Mouse (Mus musculus): ENCODE measurements around the gene Dvl1. TPM values are rescaled to one million over a fixed set of nuclear protein-coding genes. Genes with fewer than 3 reads are reported as not detected.

Dvl1 gene
- total and polyA plus RNA-seq, 3 experiments, result 56.8 to 60.3 TPM; not detected in 1

DNA sequence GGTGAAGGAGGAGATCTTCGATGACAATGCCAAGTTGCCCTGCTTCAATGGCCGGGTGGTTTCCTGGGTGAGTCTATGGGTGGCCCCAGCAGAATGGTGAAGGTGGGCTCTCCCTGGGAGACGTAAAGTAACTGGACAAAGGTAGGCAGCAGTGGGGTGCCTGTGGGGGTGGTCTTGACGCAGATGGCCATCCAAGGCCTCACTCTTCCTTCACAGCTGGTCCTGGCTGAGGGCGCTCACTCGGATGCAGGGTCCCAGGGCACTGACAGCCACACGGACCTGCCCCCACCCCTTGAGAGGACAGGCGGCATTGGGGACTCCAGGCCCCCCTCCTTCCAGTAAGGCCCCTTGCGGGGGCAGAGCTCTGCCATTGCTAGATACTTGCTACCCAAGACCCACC is 6.2 kb downstream of the Dvl1 start:
- H3K36me3 ChIP-seq (ENCODE audit: control insufficient read depth in 1 of 2, insufficient read depth in 2 of 2, low read length in 2 of 2), result peaks cover 4 to 17% of the 10 kb centered on the region in 2 experiments; a peak in 3 of 4 replicates

DNA sequence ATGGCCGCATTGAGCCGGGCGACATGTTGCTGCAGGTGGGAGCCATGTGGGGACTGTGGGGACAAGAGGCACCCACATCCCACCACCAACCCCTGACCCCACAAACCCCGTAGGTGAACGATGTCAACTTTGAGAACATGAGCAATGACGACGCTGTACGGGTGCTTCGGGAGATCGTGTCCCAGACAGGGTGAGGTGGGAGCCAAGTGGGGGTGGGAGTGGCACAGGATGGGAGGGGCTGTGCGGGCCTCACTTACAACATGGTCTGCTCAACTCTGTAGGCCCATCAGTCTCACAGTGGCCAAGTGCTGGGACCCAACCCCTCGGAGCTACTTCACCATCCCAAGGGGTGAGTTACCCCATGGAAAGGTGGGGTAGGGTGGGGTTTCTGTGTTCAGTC is 7.8 kb downstream of the Dvl1 start:
- Histone ChIP-seq H3K79me2 (ENCODE audit: control insufficient read depth, insufficient read depth, low read length, poor library complexity) (peaks cover 23% of the 10 kb centered on the region), H3K4me1 (ENCODE audit: control insufficient read depth in 1 of 2, insufficient read depth in 2 of 2, low read length in 2 of 2) (peaks cover 11 to 22% of the 10 kb centered on the region in 2 experiments), H3K27ac (ENCODE audit: control insufficient read depth, low read depth, low read length) (no peak overlapping the region), H3K9me3 (replicated peaks; ENCODE audit: insufficient read depth, low read length) (no peaks in the 10 kb centered on the region), H3K4me3 (ENCODE audit: control insufficient read depth in 1 of 2, insufficient read depth in 1 of 2, low read depth in 2 of 2, low read length in 2 of 2) (no peak overlapping the region), H3K36me3 (ENCODE audit: control insufficient read depth in 1 of 2, insufficient read depth in 2 of 2, low read length in 2 of 2) (peaks cover 2 to 4% of the 10 kb centered on the region in 2 experiments; a peak in 3 of 4 replicates), H3K9ac (ENCODE audit: control insufficient read depth, low read depth, low read length, poor library complexity, severe bottlenecking) (no peak overlapping the region), H3K27me3 (ENCODE audit: control insufficient read depth in 1 of 2, insufficient read depth in 2 of 2, low read length in 2 of 2) (no peaks in the 10 kb centered on the region)
- no peak for DNase-seq (ENCODE audit: low read depth, low spot score)
- TF ChIP-seq CHD2 (IDR thresholded peaks at IDR 0.05; ENCODE audit: low read length), result no peak
- TF ChIP-seq MEF2A (IDR thresholded peaks at IDR 0.05; ENCODE audit: extremely low read depth, insufficient replicate concordance, low read depth, low read length, poor library complexity, severe bottlenecking), result no peak
- no peak for TF ChIP-seq MYC (IDR thresholded peaks at IDR 0.05; ENCODE audit: low read depth, low read length)
- no peak for TF ChIP-seq MYB (IDR thresholded peaks at IDR 0.05; ENCODE audit: low read depth, low read length)
- TF ChIP-seq CTCF (IDR thresholded peaks at IDR 0.05 in 2 of 3, conservative IDR thresholded peaks at IDR 0.05 in 1 of 3; ENCODE audit: control insufficient read depth in 1 of 3, insufficient read depth in 1 of 3, low read depth in 2 of 3, low read length in 3 of 3, poor library complexity in 1 of 3, severe bottlenecking in 1 of 3), result no peak
- no peak for TF ChIP-seq E2F4 (IDR thresholded peaks at IDR 0.05; ENCODE audit: borderline replicate concordance, low read depth, low read length)
- TF ChIP-seq POLR2AphosphoS2 (IDR thresholded peaks at IDR 0.05; ENCODE audit: low read length), result no peak
- TF ChIP-seq MAFK (IDR thresholded peaks at IDR 0.05; ENCODE audit: borderline replicate concordance, low read depth, low read length), result no peak
- no peak for TF ChIP-seq RAD21 (IDR thresholded peaks at IDR 0.05; ENCODE audit: low read depth, low read length)
- no peak for TF ChIP-seq JUND (IDR thresholded peaks at IDR 0.05; ENCODE audit: low read depth, low read length)
- TF ChIP-seq USF2 (IDR thresholded peaks at IDR 0.05; ENCODE audit: borderline replicate concordance in 1 of 2, insufficient read depth in 1 of 2, low read depth in 1 of 2, low read length in 2 of 2), result no peak
- TF ChIP-seq RCOR1 (IDR thresholded peaks at IDR 0.05; ENCODE audit: low read depth, low read length), result no peak
- TF ChIP-seq MAX (IDR thresholded peaks at IDR 0.05; ENCODE audit: low read length), result no peak
- TF ChIP-seq ZKSCAN1 (IDR thresholded peaks at IDR 0.05; ENCODE audit: low read depth, low read length), result no peak
- no peak for TF ChIP-seq ETS1 (IDR thresholded peaks at IDR 0.05; ENCODE audit: low read depth, low read length)

More for the DNA sequence above, 6.2 kb downstream of the Dvl1 start:
- TF ChIP-seq HCFC1 (IDR thresholded peaks at IDR 0.05; ENCODE audit: low read depth, low read length), result no peak
- TF ChIP-seq JUND (IDR thresholded peaks at IDR 0.05; ENCODE audit: low read depth, low read length), result no peak
- TF ChIP-seq POLR2AphosphoS2 (IDR thresholded peaks at IDR 0.05; ENCODE audit: low read length), result no peak
- TF ChIP-seq ZKSCAN1 (IDR thresholded peaks at IDR 0.05; ENCODE audit: low read depth, low read length), result no peak
- TF ChIP-seq RCOR1 (IDR thresholded peaks at IDR 0.05; ENCODE audit: low read depth, low read length), result no peak
- TF ChIP-seq GATA1 (IDR thresholded peaks at IDR 0.05; ENCODE audit: low read depth, low read length), result no peak
- no peak for TF ChIP-seq POLR2A (IDR thresholded peaks at IDR 0.05; ENCODE audit: control insufficient read depth in 1 of 2, insufficient read depth in 1 of 2, low read depth in 1 of 2, low read length in 2 of 2, poor library complexity in 1 of 2)
- TF ChIP-seq ETS1 (IDR thresholded peaks at IDR 0.05; ENCODE audit: low read depth, low read length), result no peak
- TF ChIP-seq CTCF (IDR thresholded peaks at IDR 0.05 in 2 of 3, conservative IDR thresholded peaks at IDR 0.05 in 1 of 3; ENCODE audit: control insufficient read depth in 1 of 3, insufficient read depth in 1 of 3, low read depth in 2 of 3, low read length in 3 of 3, poor library complexity in 1 of 3, severe bottlenecking in 1 of 3), result no peak
- TF ChIP-seq EP300 (IDR thresholded peaks at IDR 0.05; ENCODE audit: low read depth in 1 of 2, low read length in 2 of 2), result no peak
- TF ChIP-seq MXI1 (IDR thresholded peaks at IDR 0.05; ENCODE audit: low read depth, low read length), result no peak
- TF ChIP-seq MAZ (IDR thresholded peaks at IDR 0.05; ENCODE audit: low read depth, low read length), result no peak
- TF ChIP-seq USF2 (IDR thresholded peaks at IDR 0.05; ENCODE audit: borderline replicate concordance in 1 of 2, insufficient read depth in 1 of 2, low read depth in 1 of 2, low read length in 2 of 2), result no peak
- TF ChIP-seq GABPA (IDR thresholded peaks at IDR 0.05; ENCODE audit: low read depth, low read length), result no peak
- no peak for TF ChIP-seq NELFE (IDR thresholded peaks at IDR 0.05; ENCODE audit: low read depth, low read length)
- no peak for TF ChIP-seq TAL1 (IDR thresholded peaks at IDR 0.05; ENCODE audit: low read length)
- TF ChIP-seq MYB (IDR thresholded peaks at IDR 0.05; ENCODE audit: low read depth, low read length), result no peak
- Histone ChIP-seq H3K27ac (ENCODE audit: control insufficient read depth, low read depth, low read length) (no peak overlapping the region), H3K9ac (ENCODE audit: control insufficient read depth, low read depth, low read length, poor library complexity, severe bottlenecking) (no peak overlapping the region), H3K4me1 (ENCODE audit: control insufficient read depth in 1 of 2, insufficient read depth in 2 of 2, low read length in 2 of 2) (peaks cover 23 to 38% of the 10 kb centered on the region in 2 experiments), H3K79me2 (ENCODE audit: control insufficient read depth, insufficient read depth, low read length, poor library complexity) (peaks cover 36% of the 10 kb centered on the region), H3K27me3 (ENCODE audit: control insufficient read depth in 1 of 2, insufficient read depth in 2 of 2, low read length in 2 of 2) (no peaks in the 10 kb centered on the region), H3K4me3 (ENCODE audit: control insufficient read depth in 1 of 2, insufficient read depth in 1 of 2, low read depth in 2 of 2, low read length in 2 of 2) (no peak overlapping the region), H3K9me3 (replicated peaks; ENCODE audit: insufficient read depth, low read length) (no peaks in the 10 kb centered on the region)
- no peak for DNase-seq (ENCODE audit: low read depth, low spot score)

All from MEL (cell line).